In genomic region chr5:36508351-36508750, GRCm38 (mm10) we compare ENCODE assay signal across 28 mouse cellular contexts. TPM values are rescaled to one million over a fixed set of nuclear protein-coding genes. Genes with fewer than 3 reads are reported as not detected.
DNase-seq lines count a peak whose midpoint lies in the region; ATAC-seq lines count a peak whose summit lies in the region.
"Had no signal": no experiment of that assay in that cellular context is flagged by ENCODE, and none has a peak within 500 bp of the region (broad histone marks: within the 10 kb centered on the region; RNA-seq: fewer than 3 reads in every experiment).

No protein-coding gene starts in this region.

- H3K4me2 ChIP-seq in kidney, embryonic 14.5 days (replicated peaks; ENCODE audit: low read depth, low read length): no peak overlapping the region
- H3K4me2 ChIP-seq in kidney, embryonic 16.5 days (replicated peaks; ENCODE audit: low read depth, low read length): no peak overlapping the region
- H3K4me2 ChIP-seq: embryonic facial prominence, embryonic 13.5 days; embryonic facial prominence, embryonic 15.5 days; forebrain, embryonic 12.5 days had no signal

- peak; percentile 35 for DNase-seq in kidney, adult 11 months
- no peak for DNase-seq in kidney, postnatal 4 days
- peak; percentile 70 for DNase-seq in kidney, adult 9 months
- DNase-seq in kidney, postnatal 25 days: peak; percentile 35 to 64
- no peak for DNase-seq in urinary bladder, postnatal 4 days (ENCODE audit: low spot score in 2 of 2)
- no peak for DNase-seq in thymus, postnatal 14 days
- DNase-seq: adrenal gland, adult 2 months; adrenal gland, postnatal 10 days; adrenal gland, postnatal 25 days; B cell, adult 2 months; cerebellum, adult 11 months; cerebellum, adult 18-20 months; cerebellum, adult 8-10 months; cerebellum, adult 9-11 months; cerebellum, postnatal 14 days; cerebellum, postnatal 36 days; embryo, embryonic 11 days had no signal

- H3K27me3 ChIP-seq in kidney, embryonic 14.5 days (ENCODE audit: control insufficient read depth, insufficient read depth, low read length): no peaks in the 10 kb centered on the region
- no peaks in the 10 kb centered on the region for H3K27me3 ChIP-seq in kidney, embryonic 16.5 days (ENCODE audit: insufficient read depth, low read length)
- H3K27me3 ChIP-seq: CH12.LX; embryonic facial prominence, embryonic 13.5 days; embryonic facial prominence, embryonic 15.5 days; forebrain, embryonic 12.5 days had no signal

- H3K4me3 ChIP-seq in kidney, embryonic 14.5 days (ENCODE audit: low read length): no peak overlapping the region
- no peak overlapping the region for H3K4me3 ChIP-seq in kidney, embryonic 16.5 days (ENCODE audit: low read length)
- H3K4me3 ChIP-seq: embryonic facial prominence, embryonic 13.5 days; embryonic facial prominence, embryonic 15.5 days; erythroblast, embryonic 14.5 days; forebrain, embryonic 10.5 days; forebrain, embryonic 12.5 days had no signal

- H3K9me3 ChIP-seq in kidney, embryonic 14.5 days (ENCODE audit: control insufficient read depth, low read length): no peaks in the 10 kb centered on the region
- H3K9me3 ChIP-seq in kidney, embryonic 16.5 days (ENCODE audit: low read length): no peaks in the 10 kb centered on the region
- H3K9me3 ChIP-seq: embryonic facial prominence, embryonic 13.5 days; embryonic facial prominence, embryonic 15.5 days; forebrain, embryonic 10.5 days; forebrain, embryonic 12.5 days; G1E had no signal

- no peak for ATAC-seq in kidney, embryonic 14.5 days (ENCODE audit: low FRiP score, low TSS enrichment)
- peak; percentile 61; the same call in 1 of the 2 replicates for ATAC-seq in kidney, embryonic 16.5 days (ENCODE audit: low FRiP score, low TSS enrichment)
- ATAC-seq: CD4-positive, CD25-positive, alpha-beta regulatory T cell, adult 4 months; forebrain, embryonic 14.5 days had no signal

- H3K27ac ChIP-seq in kidney, embryonic 14.5 days (ENCODE audit: low read depth, low read length): no peak overlapping the region
- H3K27ac ChIP-seq in kidney, embryonic 16.5 days (ENCODE audit: low read length): peak overlapping the region; percentile 40; the same call in 1 of the 2 replicates
- H3K27ac ChIP-seq: embryonic facial prominence, embryonic 13.5 days; embryonic facial prominence, embryonic 15.5 days; forebrain, embryonic 10.5 days; forebrain, embryonic 12.5 days had no signal

- no peaks in the 10 kb centered on the region for H3K4me1 ChIP-seq in kidney, embryonic 14.5 days (ENCODE audit: control insufficient read depth, insufficient read depth, low read length)
- no peaks in the 10 kb centered on the region for H3K4me1 ChIP-seq in kidney, embryonic 16.5 days (ENCODE audit: insufficient read depth, low read length)
- H3K4me1 ChIP-seq: embryonic facial prominence, embryonic 13.5 days; embryonic facial prominence, embryonic 15.5 days; forebrain, embryonic 10.5 days; forebrain, embryonic 12.5 days had no signal

- 92% methylated on average over 10 of the region's 10 CpGs for WGBS in kidney, embryonic 14.5 days
- whole genome bisulfite sequencing in kidney, embryonic 16.5 days: 92% methylated on average over 10 of the region's 10 CpGs

- H3K9ac ChIP-seq in kidney, embryonic 14.5 days (ENCODE audit: low read depth, low read length): no peak overlapping the region
- no peak overlapping the region for H3K9ac ChIP-seq in kidney, embryonic 16.5 days (replicated peaks; ENCODE audit: low read length)
- H3K9ac ChIP-seq: embryonic facial prominence, embryonic 13.5 days; embryonic facial prominence, embryonic 15.5 days; forebrain, embryonic 12.5 days had no signal

- H3K36me3 ChIP-seq in kidney, embryonic 14.5 days (ENCODE audit: control insufficient read depth, insufficient read depth, low read length): peaks cover 90% of the 10 kb centered on the region
- peaks cover 51% of the 10 kb centered on the region for H3K36me3 ChIP-seq in kidney, embryonic 16.5 days (ENCODE audit: insufficient read depth, low read length)

RNA-seq across cellular contexts. Expression of gene Ccdc96, which starts 24.0 kb away (rescaled TPM):
- 0.17 and 0.58 TPM in 2 replicates for polyA plus RNA-seq in kidney, embryonic 14.5 days (2014; fragmentation: Nextera tagmentation; extraction: Ambion mirVana)
- polyA plus RNA-seq in kidney, embryonic 16.5 days (2015; fragmentation: Nextera tagmentation; extraction: Ambion mirVana): 0.76 and 0.81 TPM in 2 replicates
- polyA plus RNA-seq: adrenal gland, adult 2 months; CD4-positive, CD25-positive, alpha-beta regulatory T cell, adult 4 months had no signal

RNA-seq across cellular contexts. Expression of gene Tada2b, which starts 24.3 kb away (rescaled TPM):
- 3.4 and 3.8 TPM in 2 replicates for polyA plus RNA-seq in kidney, embryonic 14.5 days (2014; fragmentation: Nextera tagmentation; extraction: Ambion mirVana)
- 2.0 and 2.2 TPM in 2 replicates for polyA plus RNA-seq in kidney, embryonic 16.5 days (2015; fragmentation: Nextera tagmentation; extraction: Ambion mirVana)

RNA-seq across cellular contexts. Expression of gene Grpel1, which starts 43.6 kb away (rescaled TPM):
- 60.1 and 61.8 TPM in 2 replicates for polyA plus RNA-seq in kidney, embryonic 14.5 days (2014; fragmentation: Nextera tagmentation; extraction: Ambion mirVana)
- 62.9 and 66.4 TPM in 2 replicates for polyA plus RNA-seq in kidney, embryonic 16.5 days (2015; fragmentation: Nextera tagmentation; extraction: Ambion mirVana)

Comparison
In these comparisons a context has a peak if more than half of its experiments do, and no peak if none do; other contexts are left out.
1. DNase-seq: peak in kidney, adult 11 months (single experiment), kidney, adult 9 months (single experiment) and kidney, postnatal 25 days (2 of 2); none in kidney, postnatal 4 days (0 of 2), urinary bladder, postnatal 4 days (0 of 2) and thymus, postnatal 14 days (single experiment).